Mouse (Mus musculus) right cerebral cortex, adult 2 months (tissue): Measurements from ENCODE around the gene Ccdc185.

Source experiments
- DNase-seq, 2 experiments: peaks; one replicate each; pipeline ENCODE4 v3.0.0; 2021 to 2022; ENCODE audit warnings: low spot score in 2 of 2

Ccdc185 gene

GRCm38 (mm10) chr1:182747081-182747480 is 1.9 kb downstream of the Ccdc185 start:
- no peak for DNase-seq

- no peak for DNase-seq
Observed at GRCm38 (mm10) chr1:182735891-182736290, 13.1 kb downstream of the Ccdc185 start.

DNA sequence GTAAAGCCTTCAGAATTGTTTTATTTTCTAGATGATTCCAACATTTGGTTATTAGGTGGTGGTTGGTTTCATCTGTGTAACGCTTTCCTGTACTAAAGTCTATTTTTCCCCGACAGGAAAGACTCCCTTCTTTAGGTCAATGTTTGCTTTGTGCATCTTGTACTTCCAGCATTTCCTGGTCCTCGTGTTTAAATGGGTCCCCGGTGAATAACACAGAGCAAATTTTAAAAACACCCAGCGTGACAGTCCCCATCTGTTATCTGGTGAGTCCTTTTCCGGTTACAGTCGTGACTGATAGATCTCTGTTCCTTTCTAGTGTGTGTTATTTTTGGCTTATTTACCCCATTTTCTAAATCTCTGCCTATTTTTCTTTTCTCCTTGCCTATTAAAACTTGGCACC is 16.3 kb downstream of the Ccdc185 start:
- DNase-seq, result no peak

- peak in 1 of 2 experiments; percentile 13 for DNase-seq
Observed at GRCm38 (mm10) chr1:182729002-182729401, 20.0 kb downstream of the Ccdc185 start.

GRCm38 (mm10) chr1:182727541-182727940 is 21.4 kb downstream of the Ccdc185 start:
- DNase-seq, result peak; percentile 11 to 17

DNA sequence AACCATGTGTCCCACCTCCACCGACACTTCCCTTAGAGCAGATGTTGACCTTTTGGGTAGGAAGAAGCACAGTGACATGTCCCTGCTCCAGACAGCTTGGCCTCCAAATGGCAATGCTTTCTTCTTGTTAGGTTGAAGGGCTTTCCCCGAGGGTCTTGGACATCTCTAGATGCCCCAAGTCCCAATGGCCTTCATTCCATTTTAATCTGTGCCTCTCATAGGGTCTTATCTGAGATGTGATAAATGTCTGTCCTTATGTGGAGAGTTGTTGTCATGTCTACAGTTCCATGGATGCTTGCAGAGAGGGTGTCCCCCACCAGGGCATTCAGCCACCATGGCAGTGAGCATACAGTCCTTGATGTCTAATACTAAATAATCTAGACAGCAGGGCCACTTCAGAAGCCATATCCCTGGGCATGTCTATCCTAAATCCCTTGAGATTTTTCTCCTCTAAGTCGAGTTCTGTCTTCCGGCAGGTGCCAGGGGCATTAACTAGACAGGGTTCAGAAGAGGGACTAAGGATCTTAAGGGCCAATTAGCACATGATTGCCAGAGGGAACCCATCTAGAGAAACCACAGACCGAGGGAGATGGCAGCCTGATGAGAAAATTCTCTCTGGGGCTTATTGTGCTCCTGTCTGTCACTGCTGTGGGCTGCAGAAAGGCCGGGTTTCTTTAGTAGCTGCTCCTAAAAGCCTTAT is 34.6 kb downstream of the Ccdc185 start:
- no peak for DNase-seq

- no peak for DNase-seq
Observed at GRCm38 (mm10) chr1:182711360-182711933, 37.5 kb downstream of the Ccdc185 start.

DNA sequence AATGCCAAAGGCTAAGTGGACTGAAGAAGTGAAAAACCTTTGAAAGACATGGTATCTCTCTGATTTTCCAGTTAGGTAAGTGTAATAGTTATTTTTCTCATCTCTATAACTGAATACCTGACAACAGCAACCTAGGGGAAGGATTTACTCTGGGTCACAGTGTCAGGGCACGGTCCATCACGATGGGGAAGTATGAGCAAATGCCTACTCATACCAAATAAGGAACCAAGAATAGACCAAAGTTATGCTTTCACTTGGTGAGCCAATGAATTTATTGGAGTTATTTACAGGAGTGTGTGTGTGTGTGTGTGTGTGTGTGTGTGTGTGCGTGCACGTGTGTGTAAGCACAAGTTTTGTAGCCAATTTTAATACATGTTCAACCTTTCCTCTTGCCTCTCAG is 41.5 kb downstream of the Ccdc185 start:
- no peak for DNase-seq

DNA sequence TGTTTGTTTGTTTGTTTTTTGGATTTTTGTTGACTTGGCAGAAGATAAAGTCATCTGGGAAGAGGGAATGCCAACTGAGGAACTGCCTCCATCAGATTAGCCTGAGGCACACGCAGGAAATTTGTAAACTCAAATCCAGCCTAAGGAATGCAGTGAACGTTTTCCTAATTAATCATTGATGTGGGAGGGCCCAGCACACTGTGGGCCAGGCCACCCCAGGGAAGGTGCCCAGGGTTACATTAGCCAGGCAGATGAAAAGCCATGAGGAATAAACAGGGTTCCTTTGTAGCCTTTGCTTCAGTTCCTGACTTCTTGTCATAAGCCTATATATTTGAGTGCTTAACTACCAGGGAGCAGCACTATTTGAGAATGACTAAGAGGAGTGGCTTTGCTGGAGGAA is 44.1 kb downstream of the Ccdc185 start:
- no peak for DNase-seq

DNA sequence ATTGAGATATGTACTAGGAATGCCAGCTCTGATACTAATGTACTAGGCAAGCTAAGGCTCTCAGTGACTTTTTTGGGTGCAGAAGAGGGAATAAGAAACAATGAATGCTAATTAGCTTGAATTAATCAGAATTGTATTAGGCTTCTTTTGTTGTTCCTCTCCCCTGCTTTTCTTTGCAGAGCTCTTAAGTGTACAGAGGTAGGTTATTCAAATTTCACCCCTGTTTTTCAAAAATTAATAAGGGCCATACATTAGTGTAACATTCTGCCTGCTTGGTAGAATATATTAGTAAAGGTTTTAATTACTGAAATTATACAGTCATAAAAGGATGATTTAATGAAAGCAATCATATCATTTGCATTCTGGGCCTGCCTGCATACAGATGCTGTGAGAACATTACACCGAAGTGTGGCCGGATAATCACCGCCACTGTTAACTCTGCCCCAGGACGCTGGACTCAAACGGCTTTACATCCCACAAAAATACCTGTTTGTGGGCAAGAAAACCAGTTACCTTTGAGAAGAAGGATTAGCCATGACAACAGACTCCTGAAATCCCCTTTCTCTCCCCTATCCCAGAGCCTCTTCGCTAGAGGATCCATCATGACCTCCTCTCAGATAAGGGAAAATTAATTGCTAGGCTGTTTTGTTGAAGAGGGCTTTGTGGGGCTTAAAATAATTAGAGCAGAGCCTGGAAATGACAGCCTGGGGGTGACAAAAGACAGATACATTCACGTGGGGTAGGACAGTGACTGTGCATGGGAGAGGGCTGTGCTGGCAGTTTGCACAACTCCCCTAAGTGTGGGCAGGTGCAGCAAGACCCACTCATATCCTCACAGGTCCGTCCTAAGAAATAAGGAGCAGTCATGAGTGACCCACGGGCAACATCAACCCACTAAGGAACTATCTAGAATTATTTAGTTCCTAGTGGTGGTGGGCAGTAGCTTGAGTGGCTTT is 49.3 kb downstream of the Ccdc185 start:
- DNase-seq, result no peak
